Mouse (Mus musculus) myocyte (in vitro differentiated cells): ENCODE measurements at regions not wholly inside any gene's neighbourhood (a gene's known extent, or its start where the extent isn't known, plus 50 kb on each side); places are given as distances from the start of the nearest gene placed in this dataset.

Experiments
- MAX ChIP-seq: IDR thresholded peaks from one replicate; pipeline ENCODE4 v1.6.1; 2011; ENCODE audit warnings: low read depth, mild to moderate bottlenecking, control low read depth
- POLR2A ChIP-seq: IDR thresholded peaks from one replicate; pipeline ENCODE4 v1.6.1; 2011; ENCODE audit warnings: low read depth, mild to moderate bottlenecking, control low read depth, moderate library complexity; ENCODE audit not compliant: insufficient read length
- TCF3 ChIP-seq: IDR thresholded peaks from one replicate; pipeline ENCODE4 v1.6.1; 2011; ENCODE audit warnings: low read depth, control low read depth; ENCODE audit not compliant: insufficient read length
- USF1 ChIP-seq: IDR thresholded peaks from one replicate; pipeline ENCODE4 v1.6.1; 2011; ENCODE audit warnings: low read depth, mild to moderate bottlenecking, control low read depth, moderate library complexity

DNA sequence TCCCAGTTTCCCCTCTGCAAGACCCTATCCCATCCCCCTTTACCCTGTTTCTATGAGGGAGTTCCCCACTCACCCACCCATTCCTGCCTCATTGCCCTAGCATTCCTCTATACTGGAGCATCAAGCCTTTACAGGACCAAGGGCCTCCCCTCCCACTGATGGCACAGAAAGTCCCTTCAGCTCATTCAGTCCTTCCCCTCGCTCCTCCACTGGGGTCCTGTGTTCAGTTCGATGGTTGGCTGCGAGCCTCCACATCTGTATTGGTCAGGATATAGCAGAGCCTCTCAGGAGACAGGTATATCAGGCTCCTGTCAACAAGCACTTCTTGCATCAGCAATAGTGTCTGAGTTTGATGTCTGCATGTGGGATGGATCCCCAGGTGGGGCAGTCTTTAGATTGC is 346.4 kb upstream of the Akr1e1 start:
- TF ChIP-seq MAX (no peak), USF1 (no peak), POLR2A (no peak), TCF3 (no peak)
